Mouse (Mus musculus): ENCODE measurements around the gene Wnt5a. TPM values are rescaled to one million over a fixed set of nuclear protein-coding genes. Genes with fewer than 3 reads are reported as not detected.
A peak's percentile ranks its signal among the peaks of the same experiment; 100 is the strongest.

The Wnt5a gene
- total RNA-seq (2021), result 10 to 100 TPM; 10.9 to 16.0 TPM

DNA sequence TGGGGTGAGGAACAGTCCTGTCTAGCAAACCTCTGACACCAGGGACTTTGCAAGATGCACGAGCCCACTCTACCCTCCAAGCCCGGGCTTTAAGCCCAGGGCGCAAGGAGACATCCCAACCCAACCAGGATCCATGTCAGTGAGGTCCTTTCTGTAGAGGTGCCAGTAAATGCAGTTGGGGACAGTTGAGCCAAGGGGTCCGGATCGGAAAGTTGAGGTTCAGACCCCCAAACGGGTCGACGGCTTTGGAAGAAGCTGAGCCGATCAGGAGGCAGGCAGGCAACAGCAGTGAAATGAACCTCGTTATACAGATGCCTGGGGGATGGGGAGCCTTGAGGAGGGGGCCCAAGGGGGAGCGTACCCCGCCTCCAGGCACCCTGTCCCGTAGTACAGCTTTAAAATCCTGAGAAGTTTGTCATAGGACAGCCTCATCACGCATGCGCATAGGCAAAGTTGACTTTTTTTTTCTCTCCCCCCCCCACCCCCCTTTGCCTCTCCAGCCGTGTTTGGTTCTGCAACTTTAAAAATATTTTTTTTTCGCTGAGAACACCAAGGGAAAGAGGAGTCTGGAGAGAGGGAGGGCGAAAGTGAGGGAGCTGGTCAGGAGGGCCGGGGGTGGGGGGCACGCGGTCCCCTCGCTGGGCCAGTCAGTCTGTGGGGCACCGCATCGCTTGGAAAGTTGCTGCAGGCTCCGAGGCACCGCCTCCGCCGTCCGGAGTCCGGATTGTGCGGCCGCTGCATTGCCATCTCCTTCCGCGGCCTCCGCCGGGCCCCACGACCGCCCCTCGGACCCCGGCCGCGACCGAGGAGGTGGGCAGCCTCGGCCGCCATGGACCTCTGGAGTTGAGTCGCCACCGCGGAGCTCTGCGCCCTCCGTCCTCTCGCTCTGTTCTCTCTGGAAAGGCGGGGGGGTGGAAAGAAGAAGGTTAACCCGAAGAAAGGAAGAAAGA, at the start of gene Wnt5a:
Wnt5a (plus strand) TSS at position 650 of the 950 bp plus-strand sequence.
- intact Hi-C loops (cut with DNase I), result loop anchor here (5.0 to 10.0 kb wide), 5 partner anchors 222 to 940 kb away; no protein-coding TSS in a partner anchor
- DNase-seq, result peak; percentile 31 to 65

DNA sequence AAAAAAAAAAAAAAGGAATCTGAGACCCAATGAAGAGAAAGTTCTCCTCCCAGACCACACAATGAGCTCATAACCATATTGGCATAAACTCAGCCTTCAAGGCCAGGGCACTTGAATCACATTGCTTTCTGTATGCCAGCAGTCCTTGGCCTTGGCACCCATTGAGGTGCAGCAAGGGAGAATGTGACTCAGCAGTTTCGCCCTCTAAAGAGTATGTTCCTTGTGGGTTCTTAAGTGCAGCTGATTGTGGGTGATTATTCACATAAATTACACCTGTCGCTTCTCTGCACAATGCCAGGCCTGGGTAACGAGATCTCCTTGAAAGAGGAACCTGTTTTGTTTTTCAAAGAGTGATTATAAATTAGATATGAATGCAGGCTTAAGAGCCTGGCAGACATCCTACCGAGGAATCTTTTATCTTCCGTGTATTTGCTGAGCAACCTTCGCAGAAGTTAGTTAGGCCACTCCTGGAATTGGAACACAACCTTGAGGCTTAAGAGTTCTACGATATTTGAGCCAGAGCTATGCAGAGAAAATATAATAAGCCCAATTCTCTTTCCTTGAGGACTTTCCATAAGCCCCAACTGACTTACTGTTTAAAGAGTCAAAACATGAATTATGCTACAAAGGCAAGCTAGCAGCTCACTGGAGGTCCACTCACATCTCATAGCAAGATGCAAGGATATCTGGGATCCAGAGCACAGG, 48.0 kb upstream of the Wnt5a start:
- intact Hi-C loops (cut with DNase I), result no loop called here
- peak in 1 of 2 experiments; percentile 18 for DNase-seq

DNA sequence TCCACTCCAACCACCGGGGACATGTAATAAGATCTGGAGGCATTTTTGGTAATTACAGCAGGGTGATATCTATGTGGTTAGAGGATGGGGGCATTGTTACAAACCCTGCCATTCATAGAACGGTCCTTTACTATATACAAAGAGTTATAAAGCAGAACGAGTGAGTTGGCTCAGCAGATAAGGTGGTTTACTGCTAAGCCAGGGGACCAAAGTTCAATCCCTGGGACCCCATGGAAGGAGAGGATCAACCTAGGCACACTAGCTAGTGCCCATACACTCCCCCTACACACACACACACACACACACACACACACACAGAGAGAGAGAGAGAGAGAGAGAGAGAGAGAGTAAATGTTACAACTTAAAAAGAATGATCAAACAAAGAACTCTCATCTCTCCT, 47.1 kb upstream of the Wnt5a start:
- intact Hi-C loops (cut with DNase I), result no loop called here
- DNase-seq, result no peak

- intact Hi-C loops (cut with DNase I), result no loop called here
- no peak for DNase-seq
Measured at GRCm38 (mm10) chr14:28467956-28468355, 36.6 kb upstream of the Wnt5a start.

GRCm38 (mm10) chr14:28469696-28470095, 34.9 kb upstream of the Wnt5a start:
- DNase-seq, result no peak
- intact Hi-C loops (cut with DNase I), result no loop called here

GRCm38 (mm10) chr14:28470212-28470611, 34.3 kb upstream of the Wnt5a start:
- no peak for DNase-seq
- intact Hi-C loops (cut with DNase I), result no loop called here

GRCm38 (mm10) chr14:28475012-28475411, 29.5 kb upstream of the Wnt5a start:
- DNase-seq, result no peak
- intact Hi-C loops (cut with DNase I), result no loop called here

DNA sequence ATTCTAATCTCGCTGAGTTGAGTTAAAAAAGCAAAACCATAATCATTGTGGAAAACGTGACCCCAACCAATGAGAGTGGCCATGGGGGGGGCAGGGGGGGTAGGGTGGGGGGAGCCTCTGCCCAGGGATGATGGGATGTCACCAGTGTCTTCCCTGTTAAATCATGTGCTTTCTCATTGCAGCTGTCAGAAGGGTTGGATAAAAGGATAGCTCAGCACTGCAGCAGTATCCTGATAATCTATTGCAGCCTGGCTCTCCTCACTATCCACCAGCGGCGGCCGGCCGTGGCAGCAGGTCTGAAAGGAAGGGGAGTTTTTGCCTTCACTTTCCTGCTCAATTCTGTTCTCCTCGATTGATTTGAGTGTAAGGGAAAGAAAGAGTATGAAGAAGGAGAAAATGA, 29.1 kb upstream of the Wnt5a start:
- DNase-seq, result no peak
- intact Hi-C loops (cut with DNase I), result no loop called here

- DNase-seq, result no peak
- intact Hi-C loops (cut with DNase I), result no loop called here
Measured at GRCm38 (mm10) chr14:28476746-28477145, 27.8 kb upstream of the Wnt5a start.

DNA sequence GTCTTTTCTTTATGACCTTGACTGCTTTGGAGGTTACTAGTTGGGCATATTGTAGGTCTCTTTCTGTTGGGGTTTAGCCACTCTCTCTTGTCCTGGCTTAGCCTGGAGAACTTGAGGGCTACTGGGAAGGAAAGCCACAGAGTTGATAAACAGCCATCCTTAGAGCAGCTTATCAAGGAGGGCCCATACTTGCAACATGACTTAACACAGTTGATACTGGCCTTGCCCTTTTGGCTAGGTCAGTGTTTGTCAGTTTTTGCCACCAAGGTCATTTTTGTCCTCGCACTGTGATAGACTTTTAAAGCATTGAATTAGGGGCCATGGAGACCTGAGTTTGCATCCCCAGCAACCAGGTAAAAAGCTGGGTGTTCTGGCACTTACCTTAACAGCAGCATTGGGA, 23.7 kb upstream of the Wnt5a start:
- DNase-seq, result no peak
- intact Hi-C loops (cut with DNase I), result no loop called here

- no peak for DNase-seq
- intact Hi-C loops (cut with DNase I), result no loop called here
Measured at GRCm38 (mm10) chr14:28493806-28494205, 10.7 kb upstream of the Wnt5a start.

GRCm38 (mm10) chr14:28494273-28494672, 10.3 kb upstream of the Wnt5a start:
- intact Hi-C loops (cut with DNase I), result no loop called here
- DNase-seq, result no peak

GRCm38 (mm10) chr14:28501216-28501878, 3.2 kb upstream of the Wnt5a start:
- DNase-seq, result no peak
- intact Hi-C loops (cut with DNase I), result loop anchor here (10.0 kb wide), 1 partner anchor 943 kb away; no protein-coding TSS in a partner anchor

- intact Hi-C loops (cut with DNase I), result loop anchor here (10.0 kb wide), 1 partner anchor 942 kb away; no protein-coding TSS in a partner anchor
- DNase-seq, result no peak
Measured at GRCm38 (mm10) chr14:28503276-28503675, 1.3 kb upstream of the Wnt5a start.

DNA sequence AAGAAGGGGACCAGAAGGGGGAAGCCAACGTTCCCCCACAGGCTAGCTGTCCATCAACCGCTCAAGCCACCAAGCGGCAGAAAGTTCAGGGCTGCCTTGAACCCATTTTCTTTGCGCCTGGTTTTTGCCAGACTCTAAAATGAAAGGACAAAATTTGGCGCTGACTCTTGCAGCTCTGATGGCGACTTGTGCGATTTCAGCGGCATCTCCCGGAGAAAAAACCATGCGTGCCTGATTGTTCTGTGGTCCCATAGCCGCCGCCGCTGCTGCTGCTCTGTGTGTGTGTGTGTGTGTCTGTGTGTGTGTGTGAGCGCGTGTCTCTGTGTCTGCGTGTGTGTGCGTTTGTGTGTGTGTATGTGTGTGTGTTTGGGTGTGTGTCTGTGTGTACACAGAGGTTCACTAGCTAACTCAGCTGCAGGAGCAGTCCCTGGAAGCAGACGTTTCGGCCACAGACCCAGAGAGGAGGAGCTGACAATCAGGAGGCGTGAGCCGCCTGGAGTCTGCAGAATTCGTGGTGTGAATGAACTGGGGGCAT, 568 bp downstream of the Wnt5a start:
- intact Hi-C loops (cut with DNase I), result loop anchor here (5.0 to 10.0 kb wide), 5 partner anchors 223 to 940 kb away; no protein-coding TSS in a partner anchor
- peak; percentile 42 for DNase-seq

DNA sequence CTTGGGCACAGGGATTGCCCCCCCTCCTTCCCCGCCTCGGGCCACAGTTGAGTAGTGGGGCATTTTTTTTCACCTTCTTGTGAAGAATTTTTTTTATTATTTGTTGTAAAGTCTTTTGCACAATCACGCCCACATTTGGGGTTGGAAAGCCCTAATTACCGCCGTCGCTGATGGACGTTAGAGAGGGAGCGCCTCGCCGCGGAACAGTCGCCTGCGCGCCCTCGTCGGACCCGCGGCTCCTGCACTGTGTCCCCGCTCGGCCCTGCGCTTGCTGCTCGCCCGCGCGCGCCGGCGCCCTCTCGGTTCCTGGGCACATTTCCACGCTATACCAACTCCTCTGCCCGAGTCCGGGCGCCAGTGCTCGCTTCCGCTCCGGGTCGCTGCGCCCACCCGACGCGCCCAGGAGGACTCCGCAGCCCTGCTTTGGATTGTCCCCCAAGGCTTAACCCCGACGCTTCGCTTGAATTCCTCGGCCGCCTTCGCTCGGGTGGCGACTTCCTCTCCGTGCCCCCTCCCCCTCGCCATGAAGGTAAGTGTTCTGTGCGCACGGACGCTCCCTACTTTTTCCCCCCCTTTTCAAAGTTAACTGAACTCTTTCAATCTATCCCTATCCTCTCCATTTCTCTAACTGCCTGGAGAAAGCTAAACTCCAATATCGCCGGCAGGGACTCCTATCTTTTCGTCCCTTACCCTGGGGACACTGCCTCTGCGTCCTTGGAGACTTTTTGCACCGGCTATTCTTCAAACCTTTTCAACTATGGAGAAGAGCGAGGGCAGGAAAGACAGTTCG, 1.2 kb downstream of the Wnt5a start:
- DNase-seq, result peak; percentile 40 to 52
- intact Hi-C loops (cut with DNase I), result loop anchor here (2.0 to 10.0 kb wide), 6 partner anchors 27 to 939 kb away; no protein-coding TSS in a partner anchor

GRCm38 (mm10) chr14:28506376-28506831, 1.9 kb downstream of the Wnt5a start:
- DNase-seq, result peak; percentile 60 to 67
- intact Hi-C loops (cut with DNase I), result loop anchor here (2.0 to 10.0 kb wide), 6 partner anchors 26 to 938 kb away; no protein-coding TSS in a partner anchor

GRCm38 (mm10) chr14:28507011-28507410, 2.5 kb downstream of the Wnt5a start:
- DNase-seq, result no peak
- intact Hi-C loops (cut with DNase I), result loop anchor here (1.0 to 10.0 kb wide), 9 partner anchors 26 to 938 kb away; no protein-coding TSS in a partner anchor

DNA sequence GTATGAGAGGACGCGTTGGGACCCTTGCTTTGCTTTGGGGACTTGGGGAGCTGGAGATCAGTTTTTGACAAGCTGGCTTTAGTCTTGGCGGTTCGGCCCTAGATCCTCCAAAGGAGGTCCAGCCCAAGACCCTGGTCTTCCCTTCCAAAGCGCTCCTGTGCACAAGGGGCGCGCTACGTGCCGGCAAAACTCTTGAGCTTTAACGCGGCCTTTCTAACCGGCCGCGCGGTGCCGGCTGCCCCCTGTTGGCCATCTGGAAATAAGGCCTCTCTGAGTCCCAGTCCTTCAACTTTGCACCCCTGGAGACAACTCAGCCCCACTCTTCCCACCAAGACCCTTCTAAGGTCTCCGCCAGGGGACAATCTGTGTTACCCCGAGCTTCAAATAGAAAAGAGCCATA, 2.9 kb downstream of the Wnt5a start:
- peak; percentile 76 to 77 for DNase-seq
- intact Hi-C loops (cut with DNase I), result loop anchor here (1.0 to 10.0 kb wide), 9 partner anchors 25 to 937 kb away; no protein-coding TSS in a partner anchor

All from heart, postnatal 36 days (tissue).